Mouse (Mus musculus): Measurements from ENCODE around the gene Ddhd1. TPM values are rescaled to one million over a fixed set of nuclear protein-coding genes. Genes with fewer than 3 reads are reported as not detected.

Ddhd1 gene
- polyA plus RNA-seq (2015; fragmentation: Nextera tagmentation; extraction: Ambion mirVana), result 5.0 and 5.7 TPM in 2 replicates

GRCm38 (mm10) chr14:45657641-45658611 is at the start of gene Ddhd1:
Gene Ddhd1, minus strand, starts transcription at chr14:45658143.
- H3K9me3 ChIP-seq (ENCODE audit: control insufficient read depth, low read length), result no peaks in the 10 kb centered on the region
- peak; percentile 98 for ATAC-seq (ENCODE audit: low read depth)
- H3K4me2 ChIP-seq (ENCODE audit: low read depth, low read length), result peak within 1 kb of the TSS; percentile 99
- H3K36me3 ChIP-seq (ENCODE audit: control insufficient read depth, insufficient read depth, low read length), result no peaks in the 10 kb centered on the region
- H3K4me3 ChIP-seq (ENCODE audit: low read length), result peak within 1 kb of the TSS; percentile 91
- H3K9ac ChIP-seq (ENCODE audit: low read length), result peak within 1 kb of the TSS; percentile 89
- H3K27me3 ChIP-seq (ENCODE audit: control insufficient read depth, insufficient read depth, low read depth, low read length), result no peaks in the 10 kb centered on the region
- peak within 1 kb of the TSS; percentile 96 for H3K27ac ChIP-seq (ENCODE audit: low read length)
- H3K4me1 ChIP-seq (replicated peaks; ENCODE audit: control insufficient read depth, insufficient read depth, low read length), result peaks cover 17% of the 10 kb centered on the region
- 0% methylated on average over 81 of the region's 123 CpGs for WGBS

- H3K4me2 ChIP-seq (ENCODE audit: low read depth, low read length), result no peak overlapping the region
- H3K36me3 ChIP-seq (ENCODE audit: control insufficient read depth, insufficient read depth, low read length), result no peaks in the 10 kb centered on the region
- no peaks in the 10 kb centered on the region for H3K27me3 ChIP-seq (ENCODE audit: control insufficient read depth, insufficient read depth, low read depth, low read length)
- H3K27ac ChIP-seq (ENCODE audit: low read length), result no peak overlapping the region
- H3K9me3 ChIP-seq (ENCODE audit: control insufficient read depth, low read length), result no peaks in the 10 kb centered on the region
- WGBS, result 75% methylated on average over 3 of the region's 3 CpGs
- no peak for ATAC-seq (ENCODE audit: low read depth)
- H3K4me1 ChIP-seq (replicated peaks; ENCODE audit: control insufficient read depth, insufficient read depth, low read length), result no peaks in the 10 kb centered on the region
- H3K9ac ChIP-seq (ENCODE audit: low read length), result no peak overlapping the region
- no peak overlapping the region for H3K4me3 ChIP-seq (ENCODE audit: low read length)
Measured at GRCm38 (mm10) chr14:45707176-45707910, 49.4 kb upstream of the Ddhd1 start.

GRCm38 (mm10) chr14:45700031-45700572 is 42.2 kb upstream of the Ddhd1 start:
- Histone ChIP-seq H3K9ac (ENCODE audit: low read length) (no peak overlapping the region), H3K27me3 (ENCODE audit: control insufficient read depth, insufficient read depth, low read depth, low read length) (no peaks in the 10 kb centered on the region), H3K4me2 (ENCODE audit: low read depth, low read length) (no peak overlapping the region), H3K9me3 (ENCODE audit: control insufficient read depth, low read length) (no peaks in the 10 kb centered on the region), H3K27ac (ENCODE audit: low read length) (no peak overlapping the region), H3K36me3 (ENCODE audit: control insufficient read depth, insufficient read depth, low read length) (no peaks in the 10 kb centered on the region), H3K4me1 (replicated peaks; ENCODE audit: control insufficient read depth, insufficient read depth, low read length) (no peaks in the 10 kb centered on the region; the same call in 1 of the 2 replicates), H3K4me3 (ENCODE audit: low read length) (no peak overlapping the region)
- ATAC-seq (ENCODE audit: low read depth), result no peak
- 62% methylated on average over 6 of the region's 6 CpGs for WGBS

GRCm38 (mm10) chr14:45698867-45699266 is 40.9 kb upstream of the Ddhd1 start:
- no peak for ATAC-seq (ENCODE audit: low read depth)
- H3K9me3 ChIP-seq (ENCODE audit: control insufficient read depth, low read length), result no peaks in the 10 kb centered on the region
- no peak overlapping the region for H3K9ac ChIP-seq (ENCODE audit: low read length)
- WGBS, result 26% methylated on average over 3 of the region's 3 CpGs
- H3K27ac ChIP-seq (ENCODE audit: low read length), result no peak overlapping the region
- H3K4me3 ChIP-seq (ENCODE audit: low read length), result no peak overlapping the region
- no peaks in the 10 kb centered on the region for H3K27me3 ChIP-seq (ENCODE audit: control insufficient read depth, insufficient read depth, low read depth, low read length)
- H3K4me2 ChIP-seq (ENCODE audit: low read depth, low read length), result no peak overlapping the region
- H3K36me3 ChIP-seq (ENCODE audit: control insufficient read depth, insufficient read depth, low read length), result no peaks in the 10 kb centered on the region
- H3K4me1 ChIP-seq (replicated peaks; ENCODE audit: control insufficient read depth, insufficient read depth, low read length), result no peaks in the 10 kb centered on the region; the same call in 1 of the 2 replicates

- WGBS, result 56% methylated on average over 2 of the region's 2 CpGs
- Histone ChIP-seq H3K4me1 (replicated peaks; ENCODE audit: control insufficient read depth, insufficient read depth, low read length) (no peaks in the 10 kb centered on the region; the same call in 1 of the 2 replicates), H3K36me3 (ENCODE audit: control insufficient read depth, insufficient read depth, low read length) (no peaks in the 10 kb centered on the region), H3K27me3 (ENCODE audit: control insufficient read depth, insufficient read depth, low read depth, low read length) (no peaks in the 10 kb centered on the region), H3K9ac (ENCODE audit: low read length) (no peak overlapping the region), H3K4me3 (ENCODE audit: low read length) (no peak overlapping the region), H3K27ac (ENCODE audit: low read length) (no peak overlapping the region), H3K9me3 (ENCODE audit: control insufficient read depth, low read length) (no peaks in the 10 kb centered on the region), H3K4me2 (ENCODE audit: low read depth, low read length) (no peak overlapping the region)
- ATAC-seq (ENCODE audit: low read depth), result peak; percentile 62; the same call in 1 of the 2 replicates
Measured at GRCm38 (mm10) chr14:45696098-45696497, 38.2 kb upstream of the Ddhd1 start.

- no peaks in the 10 kb centered on the region; the same call in 1 of the 2 replicates for H3K4me1 ChIP-seq (replicated peaks; ENCODE audit: control insufficient read depth, insufficient read depth, low read length)
- no peak overlapping the region for H3K9ac ChIP-seq (ENCODE audit: low read length)
- no peak for ATAC-seq (ENCODE audit: low read depth)
- no peak overlapping the region for H3K27ac ChIP-seq (ENCODE audit: low read length)
- no peaks in the 10 kb centered on the region for H3K27me3 ChIP-seq (ENCODE audit: control insufficient read depth, insufficient read depth, low read depth, low read length)
- H3K9me3 ChIP-seq (ENCODE audit: control insufficient read depth, low read length), result no peaks in the 10 kb centered on the region
- H3K4me3 ChIP-seq (ENCODE audit: low read length), result no peak overlapping the region
- no peak overlapping the region for H3K4me2 ChIP-seq (ENCODE audit: low read depth, low read length)
- WGBS, result 86% methylated on average over 2 of the region's 2 CpGs
- no peaks in the 10 kb centered on the region for H3K36me3 ChIP-seq (ENCODE audit: control insufficient read depth, insufficient read depth, low read length)
Measured at GRCm38 (mm10) chr14:45693891-45694290, 35.9 kb upstream of the Ddhd1 start.

- Histone ChIP-seq H3K4me1 (replicated peaks; ENCODE audit: control insufficient read depth, insufficient read depth, low read length) (no peaks in the 10 kb centered on the region), H3K4me3 (ENCODE audit: low read length) (peak overlapping the region; percentile 60), H3K27me3 (ENCODE audit: control insufficient read depth, insufficient read depth, low read depth, low read length) (no peaks in the 10 kb centered on the region), H3K4me2 (ENCODE audit: low read depth, low read length) (peak overlapping the region; percentile 86), H3K27ac (ENCODE audit: low read length) (no peak overlapping the region; the same call in 1 of the 2 replicates), H3K36me3 (ENCODE audit: control insufficient read depth, insufficient read depth, low read length) (no peaks in the 10 kb centered on the region), H3K9me3 (ENCODE audit: control insufficient read depth, low read length) (no peaks in the 10 kb centered on the region), H3K9ac (ENCODE audit: low read length) (peak overlapping the region; percentile 71)
- peak; percentile 85 for ATAC-seq (ENCODE audit: low read depth)
- WGBS, result 2% methylated on average over 15 of the region's 16 CpGs
Measured at GRCm38 (mm10) chr14:45690520-45691246, 32.7 kb upstream of the Ddhd1 start.

GRCm38 (mm10) chr14:45685313-45685712 is 27.4 kb upstream of the Ddhd1 start:
- Histone ChIP-seq H3K36me3 (ENCODE audit: control insufficient read depth, insufficient read depth, low read length) (no peaks in the 10 kb centered on the region), H3K4me1 (replicated peaks; ENCODE audit: control insufficient read depth, insufficient read depth, low read length) (no peaks in the 10 kb centered on the region), H3K27ac (ENCODE audit: low read length) (no peak overlapping the region), H3K4me3 (ENCODE audit: low read length) (no peak overlapping the region), H3K9ac (ENCODE audit: low read length) (no peak overlapping the region), H3K9me3 (ENCODE audit: control insufficient read depth, low read length) (no peaks in the 10 kb centered on the region; the same call in 1 of the 2 replicates), H3K4me2 (ENCODE audit: low read depth, low read length) (no peak overlapping the region), H3K27me3 (ENCODE audit: control insufficient read depth, insufficient read depth, low read depth, low read length) (no peaks in the 10 kb centered on the region)
- 80% methylated on average over 2 of the region's 2 CpGs for WGBS
- ATAC-seq (ENCODE audit: low read depth), result no peak
